Mouse (Mus musculus) cerebellum, postnatal 36 days (tissue): Measurements from ENCODE around the gene Olfr2.
"Not testable (repeated sequence)": the region's sequence is repeated elsewhere in the genome, so short reads cannot be mapped to it uniquely, and the experiment has no call there.

Experiments used
- DNase-seq, 2 experiments: peaks; one replicate each; pipeline ENCODE4 v3.0.0; 2021 to 2022; ENCODE audit warnings: mixed read lengths in 2 of 2

Olfr2 gene

DNA sequence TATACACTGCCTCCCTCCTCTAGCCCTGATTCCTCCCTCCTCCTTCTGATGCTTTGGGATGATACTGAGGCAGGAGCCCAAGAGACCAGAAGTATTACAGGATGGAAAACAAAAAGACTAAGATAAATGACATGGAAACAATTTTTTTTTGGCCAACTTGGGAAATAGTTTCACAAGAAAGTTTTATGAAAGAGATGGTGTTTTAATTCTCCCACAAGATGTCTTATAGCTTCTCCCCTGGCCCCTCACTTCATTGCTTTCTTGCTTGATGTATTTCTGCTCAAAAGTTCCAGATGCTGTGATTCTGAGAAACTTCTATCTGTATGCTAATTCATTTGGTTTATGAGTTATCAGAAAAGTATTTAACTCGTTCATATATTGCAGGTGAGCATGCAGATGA, at the start of gene Olfr2:
TSS of gene Olfr2 (minus strand) at position 101 of the 400 bp plus-strand sequence.
- no peak for DNase-seq

DNA sequence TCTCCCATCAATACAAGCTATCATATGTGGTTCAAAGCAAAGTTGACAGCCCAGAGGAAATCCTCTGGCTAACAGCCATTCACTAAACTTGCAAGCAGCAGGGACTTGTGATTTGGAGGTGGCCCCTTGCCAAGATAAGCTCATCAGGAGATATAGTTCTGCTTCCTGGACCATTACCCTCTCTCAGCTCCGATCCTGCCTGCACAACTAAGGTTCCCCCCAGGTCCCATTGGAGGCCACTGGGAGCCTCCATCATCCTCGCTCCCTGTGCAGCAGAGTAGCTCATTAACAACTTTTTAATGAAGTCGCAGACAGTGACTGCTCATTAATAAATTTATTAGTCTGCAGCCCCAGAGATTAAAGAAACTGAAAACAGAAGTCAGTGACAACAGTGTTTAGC, 41.7 kb upstream of the Olfr2 start:
- DNase-seq, result no peak

DNA sequence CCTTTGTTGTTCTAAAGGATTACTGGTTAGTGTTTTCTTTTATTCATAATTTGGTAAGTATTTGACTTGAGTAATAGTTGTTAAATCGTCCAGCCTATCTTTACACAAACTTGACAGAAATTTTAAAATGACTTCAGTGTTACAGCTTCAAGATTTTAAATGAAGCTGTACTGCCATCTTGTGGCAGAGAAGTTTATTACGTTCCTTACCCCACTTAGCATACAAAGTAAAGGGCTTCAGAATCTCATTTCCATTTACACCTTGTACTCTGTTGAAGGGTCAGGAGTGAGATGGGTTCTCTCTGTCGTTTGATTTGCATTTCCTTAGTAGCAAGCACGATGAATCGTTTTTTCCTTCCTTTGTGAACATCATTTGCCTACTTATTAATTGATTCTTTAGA, 40.0 kb upstream of the Olfr2 start:
- DNase-seq, result peak in 1 of 2 experiments; percentile 6

DNA sequence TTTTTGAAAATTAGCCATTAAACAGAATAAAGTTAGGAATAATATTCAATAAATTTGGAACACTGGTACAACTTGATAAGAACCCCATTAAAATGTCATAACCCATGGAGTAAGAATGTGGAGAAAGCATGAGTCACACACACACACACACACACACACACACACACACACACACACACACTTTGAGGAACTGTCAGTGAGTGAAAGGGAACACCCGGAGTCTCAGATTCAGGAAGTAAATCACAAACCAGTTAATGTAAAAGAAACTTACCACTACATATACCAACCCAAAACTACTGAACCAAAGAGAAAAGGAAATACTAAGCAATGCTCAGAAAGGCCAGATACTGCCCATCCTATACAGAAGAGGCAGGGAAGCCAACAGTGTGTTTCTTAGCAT, 38.5 kb upstream of the Olfr2 start:
- DNase-seq, result no peak

DNA sequence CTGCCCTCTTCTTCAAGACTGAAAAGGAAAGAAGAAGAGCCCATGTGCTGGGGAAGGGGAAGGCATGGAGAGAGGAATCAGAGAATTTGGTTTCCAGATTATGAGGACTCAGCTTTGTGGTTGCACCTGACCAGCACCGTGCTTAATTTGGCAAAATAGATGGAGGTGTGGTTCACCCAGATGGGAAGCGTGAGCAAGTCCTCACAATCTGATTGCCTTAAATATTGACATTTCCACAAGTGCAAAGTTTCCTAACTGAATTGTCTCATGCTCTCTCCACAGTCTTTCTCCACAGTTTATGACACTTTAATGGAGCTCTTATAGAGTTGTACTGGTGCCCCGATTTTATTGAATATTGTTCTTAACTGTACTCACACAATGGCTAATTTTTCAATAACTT, 37.3 kb upstream of the Olfr2 start:
- DNase-seq, result no peak

DNA sequence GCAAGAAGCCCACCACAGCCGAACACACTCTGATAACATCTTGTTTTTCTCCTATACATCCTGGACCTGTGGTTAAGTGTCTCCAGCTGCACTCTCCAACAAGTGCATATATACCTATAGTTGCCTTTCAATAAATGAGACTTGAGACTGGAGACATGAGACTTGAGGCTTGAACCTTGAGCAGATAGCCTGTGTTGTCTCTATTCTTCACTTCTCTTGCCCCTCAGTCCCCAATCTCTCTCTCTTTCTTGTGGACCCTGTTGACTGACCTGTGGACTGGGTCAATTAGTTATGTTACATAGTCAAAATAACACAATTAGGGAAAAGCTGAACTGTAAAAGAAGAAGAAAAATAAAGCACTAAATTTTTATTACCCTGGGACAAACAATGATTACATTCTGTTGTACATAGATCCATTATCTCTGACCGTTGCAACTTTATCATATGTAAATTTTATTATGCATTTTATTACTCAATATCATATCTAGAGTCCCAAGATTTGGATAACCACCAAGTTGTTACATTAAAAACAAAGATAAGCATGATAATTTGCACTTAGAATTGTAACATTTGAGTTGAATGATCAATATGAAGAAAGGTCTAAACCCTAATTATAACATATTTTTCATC, 34.2 kb upstream of the Olfr2 start:
- no peak for DNase-seq

DNA sequence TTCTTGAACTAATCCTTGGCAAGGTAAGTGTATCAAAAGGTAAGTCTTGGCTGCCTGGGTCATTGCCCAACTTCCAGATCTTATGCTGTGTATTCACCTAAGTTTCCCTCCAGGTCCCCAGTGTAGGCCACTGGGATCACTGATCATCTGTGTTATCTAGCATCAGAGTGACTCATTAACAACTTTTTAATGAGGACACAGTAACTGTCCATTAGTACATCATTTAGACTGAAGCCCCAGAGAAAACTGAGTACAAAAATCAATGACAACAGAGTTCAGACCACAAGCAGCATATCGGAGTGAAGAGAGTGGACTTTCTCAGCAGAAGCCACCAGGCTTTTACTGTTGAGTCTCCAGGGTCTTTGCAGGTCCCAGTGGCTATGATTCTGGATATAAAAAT, 25.0 kb upstream of the Olfr2 start, which contains the start of gene Olfr713:
TSS of gene Olfr713 (plus strand) at position 301 of the 400 bp plus-strand sequence.
- DNase-seq, result no peak

DNA sequence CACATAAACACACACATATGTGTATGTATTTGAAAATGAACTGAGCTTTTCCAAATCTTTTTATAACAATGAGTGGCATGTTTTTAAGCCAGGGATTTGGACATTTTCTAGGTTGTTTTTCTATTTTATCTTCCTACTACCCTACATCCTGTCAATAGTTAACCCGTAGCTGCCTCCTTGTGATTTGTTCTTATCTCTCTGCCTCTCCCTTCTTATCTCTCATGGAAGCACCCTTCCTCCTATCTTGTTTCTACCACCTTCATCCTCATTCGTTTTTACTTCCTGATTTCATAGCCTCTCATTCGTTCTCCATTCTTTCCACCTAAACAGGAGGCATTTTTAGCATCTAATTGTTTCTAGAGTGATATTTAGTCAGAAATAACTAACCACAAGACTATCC, 1.7 kb downstream of the Olfr2 start:
- DNase-seq, result no peak

DNA sequence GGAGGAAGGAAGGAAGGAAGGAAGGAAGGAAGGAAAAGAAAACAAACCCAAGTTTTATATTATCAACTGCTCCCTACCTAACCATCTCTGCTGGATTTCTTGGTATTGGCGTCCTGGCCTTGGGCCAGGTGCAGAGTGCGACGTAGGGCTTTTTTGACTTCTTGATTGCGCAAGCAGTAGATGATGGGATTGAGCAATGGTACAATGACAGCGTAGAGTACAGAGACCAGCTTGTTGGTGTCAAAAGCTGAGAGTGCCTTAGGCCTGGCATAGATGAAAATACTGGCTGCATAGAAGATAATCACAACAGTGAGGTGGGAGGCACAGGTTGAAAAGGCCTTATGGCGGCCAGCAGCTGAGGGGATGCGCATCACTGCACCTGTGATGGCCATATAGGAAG, 5.1 kb downstream of the Olfr2 start:
- no peak for DNase-seq

DNA sequence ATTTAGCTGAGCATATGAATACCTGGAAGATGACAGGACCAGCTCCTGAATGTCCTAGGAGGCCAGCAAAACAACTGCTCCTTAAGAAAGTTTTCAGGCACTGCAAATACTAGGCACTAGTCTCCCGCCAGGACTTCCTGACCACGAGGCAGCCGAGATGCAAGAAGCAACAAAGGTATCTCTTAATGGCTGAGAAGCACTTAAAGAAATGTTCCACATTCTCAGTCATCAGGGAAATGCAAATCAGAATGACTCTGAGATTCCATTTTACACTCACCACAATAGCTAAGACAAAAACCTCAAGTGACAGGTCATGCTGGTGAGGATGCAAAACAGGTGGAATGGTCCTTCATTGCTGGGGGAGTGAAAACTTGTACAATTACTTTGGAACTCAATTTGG, 20.6 kb downstream of the Olfr2 start:
- no peak for DNase-seq

DNA sequence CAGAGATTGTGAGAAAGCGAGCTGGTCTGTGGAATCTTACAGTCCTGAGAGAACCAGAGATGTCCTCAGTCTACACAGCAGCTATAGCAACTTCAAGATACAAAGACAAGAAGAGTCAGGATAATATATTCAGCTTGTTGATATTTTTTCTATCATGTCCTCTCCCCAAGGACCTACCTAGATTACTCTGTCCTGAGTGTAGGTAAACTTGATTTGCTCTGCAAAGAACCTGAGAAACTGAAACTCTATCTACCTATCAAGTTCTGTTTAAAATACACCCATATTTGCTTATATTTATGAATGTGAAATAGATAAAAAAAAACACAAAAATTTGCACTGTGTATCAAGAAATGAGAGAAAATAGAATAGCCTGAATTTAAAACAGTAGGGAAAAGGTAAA, 30.5 kb downstream of the Olfr2 start, which contains the start of gene Olfr711:
TSS of gene Olfr711 (minus strand) at position 101 of the 400 bp plus-strand sequence.
- DNase-seq, result no peak

DNA sequence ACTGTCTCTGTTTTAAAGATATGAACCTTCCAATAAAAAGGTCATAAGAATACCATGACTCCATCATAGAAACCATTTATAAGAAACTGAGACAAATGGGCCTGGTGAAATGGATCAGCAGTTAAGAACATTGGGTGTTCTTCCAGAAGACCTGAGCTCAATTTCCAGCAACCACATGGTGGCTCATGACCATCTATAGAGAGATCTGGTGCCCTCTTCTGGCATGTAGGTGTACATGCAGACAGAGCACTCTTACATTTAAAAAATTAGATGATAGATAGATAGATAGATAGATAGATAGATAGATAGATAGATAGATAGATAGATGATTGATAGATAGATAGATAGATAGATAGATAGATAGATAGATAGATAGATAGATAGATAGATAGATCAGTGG, 38.4 kb downstream of the Olfr2 start:
- not testable (repeated sequence) for DNase-seq

DNA sequence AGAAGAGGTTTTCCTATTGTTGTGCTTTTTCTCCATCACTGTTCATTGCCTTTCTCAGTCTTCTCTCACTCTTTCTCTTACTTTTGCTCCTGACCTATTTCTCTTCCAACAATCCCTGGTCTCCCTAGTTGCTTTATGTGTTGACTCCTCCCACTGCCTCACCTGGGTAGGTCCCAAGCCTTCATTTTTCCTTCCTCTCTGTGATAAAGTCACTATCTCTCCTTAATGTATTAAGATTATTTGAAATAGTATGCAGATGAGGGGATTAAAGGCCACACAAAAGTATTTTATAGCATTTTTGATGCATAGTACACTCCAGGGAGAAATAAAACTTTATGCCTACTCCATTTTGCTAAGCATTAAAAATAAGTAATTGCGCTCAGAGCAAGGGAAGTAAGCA, 42.0 kb downstream of the Olfr2 start, which contains the start of gene Olfr6:
TSS of gene Olfr6 (minus strand) at position 101 of the 400 bp plus-strand sequence.
- DNase-seq, result no peak

DNA sequence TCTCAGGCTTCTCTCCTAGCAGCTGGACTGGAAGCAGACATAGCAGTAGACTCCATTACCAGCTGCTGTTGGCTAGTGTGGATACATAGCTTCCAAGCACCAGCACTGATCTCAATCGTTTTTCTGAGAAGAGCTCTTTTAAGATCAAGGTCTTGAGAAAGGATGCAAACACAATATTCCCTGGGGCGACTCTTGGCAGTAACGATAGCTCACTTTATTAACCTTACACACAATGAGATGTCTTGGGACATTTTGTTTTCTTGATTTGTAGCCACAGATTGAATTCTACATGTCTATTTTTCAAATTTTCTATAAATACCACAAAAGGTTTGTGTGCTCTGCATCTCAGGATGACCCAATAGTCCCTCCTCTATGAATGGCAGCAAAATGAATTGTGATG, 57.7 kb downstream of the Olfr2 start, which contains the start of gene Olfr710:
TSS of gene Olfr710 (minus strand) at position 101 of the 400 bp plus-strand sequence.
- DNase-seq, result no peak
